Mouse (Mus musculus): ENCODE measurements around the gene Amy1. TPM values are rescaled to one million over a fixed set of nuclear protein-coding genes. Genes with fewer than 3 reads are reported as not detected.
"Not testable (repeated sequence)": the region's sequence is repeated elsewhere in the genome, so short reads cannot be mapped to it uniquely, and the experiment has no call there.

Amy1 gene
- total and polyA plus RNA-seq, 2 experiments from 2014 or later = 0.38 to 2.9 TPM

DNA sequence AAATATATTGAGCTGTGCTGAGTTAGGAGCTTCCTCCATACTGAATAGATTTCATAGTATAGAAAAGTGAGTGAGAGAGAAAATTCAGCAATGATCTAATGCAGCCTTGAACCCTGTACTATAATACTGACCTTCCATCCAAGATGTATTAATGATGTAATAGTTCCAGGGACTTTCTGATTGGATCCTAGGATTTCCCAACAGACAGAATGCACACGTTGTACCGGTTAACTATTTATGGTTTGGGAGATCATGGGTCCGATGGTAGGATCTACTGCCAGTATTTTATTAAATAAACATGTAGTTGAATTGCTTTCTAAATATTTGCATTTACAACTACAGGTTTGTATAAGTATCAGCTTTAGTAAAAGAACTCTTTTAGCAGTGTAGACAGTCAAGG is 34.3 kb downstream of the Amy1 start:
- ATAC-seq (ENCODE audit: insufficient read depth, low read depth) (no peak), DNase-seq (ENCODE audit: low spot score) (no peak)
- TF ChIP-seq EP300 (IDR thresholded peaks at IDR 0.05; ENCODE audit: low read depth) (no peak), CTCF (IDR thresholded peaks at IDR 0.05; ENCODE audit: low read depth) (no peak)
- Histone ChIP-seq H3K4me2 (ENCODE audit: low read depth, low read length) (no peak overlapping the region), H3K4me3 (ENCODE audit: low read depth, low read length) (no peak overlapping the region), H3K36me3 (replicated peaks; ENCODE audit: control insufficient read depth, insufficient read depth, low read length) (no peaks in the 10 kb centered on the region), H3K9ac (replicated peaks; ENCODE audit: low read depth, low read length) (no peak overlapping the region), H3K27ac (ENCODE audit: low read depth) (no peak overlapping the region), H3K4me1 (ENCODE audit: control insufficient read depth, insufficient read depth) (no peaks in the 10 kb centered on the region), H3K9me3 (replicated peaks; ENCODE audit: control insufficient read depth, low read length) (no peaks in the 10 kb centered on the region), H3K27me3 (ENCODE audit: control insufficient read depth, insufficient read depth, low read length) (no peaks in the 10 kb centered on the region)
- WGBS = 80% methylated on average over 3 of the region's 3 CpGs

DNA sequence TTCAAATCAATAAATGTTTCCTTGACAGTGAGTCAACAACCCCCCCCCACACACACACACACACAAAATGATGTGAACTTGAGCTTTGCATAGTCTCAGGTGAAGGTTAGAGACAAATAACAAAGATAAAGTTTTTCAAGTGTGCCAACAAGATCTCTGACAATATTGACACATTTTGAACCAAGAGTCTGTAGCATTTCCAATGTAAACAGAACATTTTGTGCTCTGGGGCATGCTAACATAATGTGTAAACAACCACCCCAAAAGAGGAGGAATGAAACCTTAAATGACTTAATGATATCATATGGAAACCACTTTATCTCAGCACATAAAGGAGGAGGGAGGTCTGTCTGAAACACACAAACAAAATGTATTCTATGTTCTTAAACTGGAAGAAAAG is 66.8 kb downstream of the Amy1 start:
- no peak overlapping the region for H3K4me2 ChIP-seq (ENCODE audit: low read depth, low read length)
- DNase-seq (ENCODE audit: low spot score) = no peak
- H3K4me3 ChIP-seq (ENCODE audit: low read depth, low read length) = no peak overlapping the region
- H3K36me3 ChIP-seq (replicated peaks; ENCODE audit: control insufficient read depth, insufficient read depth, low read length) = no peaks in the 10 kb centered on the region
- H3K27ac ChIP-seq (ENCODE audit: low read depth) = no peak overlapping the region
- H3K9ac ChIP-seq (replicated peaks; ENCODE audit: low read depth, low read length) = no peak overlapping the region
- H3K4me1 ChIP-seq (ENCODE audit: control insufficient read depth, insufficient read depth) = no peaks in the 10 kb centered on the region
- H3K27me3 ChIP-seq (ENCODE audit: control insufficient read depth, insufficient read depth, low read length) = no peaks in the 10 kb centered on the region
- no peaks in the 10 kb centered on the region for H3K9me3 ChIP-seq (replicated peaks; ENCODE audit: control insufficient read depth, low read length)
- TF ChIP-seq EP300 (IDR thresholded peaks at IDR 0.05; ENCODE audit: low read depth) (no peak), CTCF (IDR thresholded peaks at IDR 0.05; ENCODE audit: low read depth) (no peak)
- ATAC-seq (ENCODE audit: insufficient read depth, low read depth) = no peak

DNA sequence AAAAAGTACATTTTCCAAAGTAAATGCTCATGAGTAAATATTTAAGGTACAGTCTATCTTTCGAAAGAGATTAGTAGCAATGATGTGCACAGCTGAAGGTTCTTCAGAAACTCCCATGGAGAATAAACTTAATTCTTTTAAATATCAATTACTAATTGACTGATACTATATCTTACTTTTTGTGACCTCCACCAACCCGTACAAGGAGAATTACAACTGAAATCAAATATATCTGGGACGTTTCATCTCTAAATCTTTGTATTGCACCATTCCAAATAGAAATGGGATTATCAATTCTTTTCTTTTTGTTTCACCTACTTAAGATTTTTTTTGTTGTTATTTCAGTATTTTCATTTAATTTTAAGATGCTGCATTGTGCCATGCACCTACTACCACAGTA is 74.2 kb downstream of the Amy1 start, which contains the start of gene Amy2a1:
TSS of gene Amy2a1 (minus strand) at position 101 of the 400 bp plus-strand sequence.
- not testable (repeated sequence) for H3K27ac ChIP-seq (ENCODE audit: low read depth); H3K4me2 ChIP-seq (ENCODE audit: low read depth, low read length); H3K9me3 ChIP-seq (replicated peaks; ENCODE audit: control insufficient read depth, low read length); H3K4me3 ChIP-seq (ENCODE audit: low read depth, low read length); H3K36me3 ChIP-seq (replicated peaks; ENCODE audit: control insufficient read depth, insufficient read depth, low read length); ATAC-seq (ENCODE audit: insufficient read depth, low read depth); H3K9ac ChIP-seq (replicated peaks; ENCODE audit: low read depth, low read length); H3K4me1 ChIP-seq (ENCODE audit: control insufficient read depth, insufficient read depth); DNase-seq (ENCODE audit: low spot score); H3K27me3 ChIP-seq (ENCODE audit: control insufficient read depth, insufficient read depth, low read length)
- WGBS = 83% methylated on average over 2 of the region's 3 CpGs

Other genes starting within 250 kb of the Amy1 start
- not detected in 2 replicates for gene Amy2a1, start 74.3 kb downstream of the Amy1 start, total RNA-seq (2014; rRNA removed; ENCODE audit: low replicate concordance)
- not detected in 2 replicates for gene Amy2a1, start 74.3 kb downstream of the Amy1 start, polyA plus RNA-seq (2015; fragmentation: Nextera tagmentation; extraction: Ambion mirVana)
- 8.9 and 15.9 TPM in 2 replicates for gene Rnpc3, start 23.4 kb upstream of the Amy1 start, total RNA-seq (2014; rRNA removed; ENCODE audit: low replicate concordance)
- gene Rnpc3, start 23.4 kb upstream of the Amy1 start, polyA plus RNA-seq (2015; fragmentation: Nextera tagmentation; extraction: Ambion mirVana) = 19.7 and 22.3 TPM in 2 replicates